Mouse (Mus musculus): ENCODE results near the gene Tppp.
"Not testable (repeated sequence)": the region's sequence is repeated elsewhere in the genome, so short reads cannot be mapped to it uniquely, and the experiment has no call there.

Gene Tppp

GRCm38 (mm10) chr13:74025151-74026081 is 16.2 kb downstream of the Tppp start:
- no peak for DNase-seq (ENCODE audit: low spot score)

- no peak for DNase-seq (ENCODE audit: low spot score)
These were observed 17.0 kb downstream of the Tppp start for GRCm38 (mm10) chr13:74026215-74026614.

GRCm38 (mm10) chr13:74028116-74028515 is 18.9 kb downstream of the Tppp start:
- DNase-seq (ENCODE audit: low spot score) = peak; percentile 65

- DNase-seq (ENCODE audit: low spot score) = no peak
These were observed 19.8 kb downstream of the Tppp start for GRCm38 (mm10) chr13:74029013-74029412.

- no peak for DNase-seq (ENCODE audit: low spot score)
These were observed 21.5 kb downstream of the Tppp start for GRCm38 (mm10) chr13:74030691-74031090.

GRCm38 (mm10) chr13:74031133-74031532 is 21.9 kb downstream of the Tppp start:
- DNase-seq (ENCODE audit: low spot score) = no peak

- peak; percentile 58 for DNase-seq (ENCODE audit: low spot score)
These were observed 25.5 kb downstream of the Tppp start for GRCm38 (mm10) chr13:74034756-74035155.

GRCm38 (mm10) chr13:74035776-74036175 is 26.6 kb downstream of the Tppp start:
- DNase-seq (ENCODE audit: low spot score) = no peak

- no peak for DNase-seq (ENCODE audit: low spot score)
These were observed 30.7 kb downstream of the Tppp start for GRCm38 (mm10) chr13:74039926-74040325.

- no peak for DNase-seq (ENCODE audit: low spot score)
These were observed 47.0 kb downstream of the Tppp start for GRCm38 (mm10) chr13:74056194-74056593.

- DNase-seq (ENCODE audit: low spot score) = no peak
These were observed 48.9 kb downstream of the Tppp start for GRCm38 (mm10) chr13:74058081-74058480.

GRCm38 (mm10) chr13:74061613-74062377 is 52.6 kb downstream of the Tppp start, which contains the start of gene Cep72:
TSS of gene Cep72 (minus strand) at chr13:74062299.
- peak; percentile 86 for DNase-seq (ENCODE audit: low spot score)

GRCm38 (mm10) chr13:74062378-74063128 is 53.3 kb downstream of the Tppp start:
- DNase-seq (ENCODE audit: low spot score) = no peak

- DNase-seq (ENCODE audit: low spot score) = no peak
These were observed 54.3 kb downstream of the Tppp start for GRCm38 (mm10) chr13:74063340-74064050.

GRCm38 (mm10) chr13:74066576-74066975 is 57.4 kb downstream of the Tppp start:
- DNase-seq (ENCODE audit: low spot score) = no peak

- DNase-seq (ENCODE audit: low spot score) = not testable (repeated sequence)
These were observed 62.0 kb downstream of the Tppp start for GRCm38 (mm10) chr13:74071244-74071643.

- DNase-seq (ENCODE audit: low spot score) = no peak
These were observed 62.5 kb downstream of the Tppp start for GRCm38 (mm10) chr13:74071714-74072113.

GRCm38 (mm10) chr13:74073369-74073768 is 64.2 kb downstream of the Tppp start:
- no peak for DNase-seq (ENCODE audit: low spot score)

Data from layer of hippocampus, adult 11-12 months (tissue).